Mouse (Mus musculus) forebrain, embryonic 15.5 days (tissue): ENCODE data around the gene Gpank1. TPM values are rescaled to one million over a fixed set of nuclear protein-coding genes. Genes with fewer than 3 reads are reported as not detected.

Experiments
- ATAC-seq: fragments of 200-750 bp; cut with Nextera tagmentation; replicated peaks from 2 replicates; pipeline ENCODE4 v1.8.0; 2017; ENCODE audit warnings: mild to moderate bottlenecking, moderate TSS enrichment, moderate library complexity
- H3K27ac ChIP-seq: fragments of 300-500 bp; sonication (generic); replicated peaks from 2 replicates; pipeline ENCODE4 v1.5.1; 2015; ENCODE audit warnings: mild to moderate bottlenecking, inconsistent platforms
- H3K27me3 ChIP-seq: fragments of 300-500 bp; sonication (generic); 2 replicates; pipeline ENCODE4 v1.6.1; 2015; ENCODE audit warnings: inconsistent platforms
- H3K36me3 ChIP-seq: fragments of 300-500 bp; sonication (generic); 2 replicates; pipeline ENCODE4 v1.6.1; 2015; ENCODE audit warnings: mild to moderate bottlenecking, inconsistent platforms
- H3K4me1 ChIP-seq: fragments of 300-500 bp; sonication (generic); 2 replicates; pipeline ENCODE4 v1.6.1; 2015; ENCODE audit warnings: inconsistent platforms
- H3K4me2 ChIP-seq: fragments of 300-500 bp; sonication (generic); replicated peaks from 2 replicates; pipeline ENCODE4 v1.6.1; 2015; ENCODE audit warnings: mild to moderate bottlenecking, inconsistent platforms
- H3K4me3 ChIP-seq: fragments of 300-500 bp; sonication (generic); 2 replicates; pipeline ENCODE4 v1.5.1; 2015; ENCODE audit warnings: mild to moderate bottlenecking, inconsistent platforms
- H3K9ac ChIP-seq: fragments of 300-500 bp; sonication (generic); replicated peaks from 2 replicates; pipeline ENCODE4 v1.6.1; 2015; ENCODE audit warnings: mild to moderate bottlenecking, inconsistent platforms
- H3K9me3 ChIP-seq: fragments of 300-500 bp; sonication (generic); 2 replicates; pipeline ENCODE4 v1.6.1; 2016; ENCODE audit warnings: inconsistent platforms
- WGBS: fragments of 180-500 bp; shearing (Covaris S2); methylation state at CpG from one replicate; pipeline ENCODE4 v1.1.7; 2015; ENCODE audit warnings: mixed read lengths; 5-methylcytosine and 5-hydroxymethylcytosine counted together
- polyA plus RNA-seq: library from polyadenylated mRNA; unstranded; fragments of >200 nt; fragmentation: Nextera tagmentation; extraction: Ambion mirVana; gene quantifications from 2 replicates; pipeline ENCODE4 v1.2.1, GENCODE M21; 2015

Gpank1 gene
- polyA plus RNA-seq, 1 experiment from 2014 or later = 29.3 TPM

GRCm38 (mm10) chr17:35139269-35139668, 18.0 kb downstream of the Gpank1 start:
- ATAC-seq = no peak
- peaks cover 61% of the 10 kb centered on the region for H3K36me3 ChIP-seq
- 92% methylated on average over 3 of the region's 3 CpGs for WGBS
- H3K4me2 ChIP-seq = no peak overlapping the region
- no peaks in the 10 kb centered on the region for H3K9me3 ChIP-seq
- H3K27ac ChIP-seq = no peak overlapping the region
- H3K27me3 ChIP-seq = no peaks in the 10 kb centered on the region
- no peak overlapping the region for H3K4me3 ChIP-seq
- no peak overlapping the region for H3K9ac ChIP-seq
- H3K4me1 ChIP-seq = peaks cover 28% of the 10 kb centered on the region

- Histone ChIP-seq H3K4me2 (no peak overlapping the region), H3K9me3 (no peaks in the 10 kb centered on the region), H3K4me1 (peaks cover 26% of the 10 kb centered on the region), H3K4me3 (no peak overlapping the region), H3K9ac (no peak overlapping the region), H3K27me3 (no peaks in the 10 kb centered on the region), H3K36me3 (peaks cover 74% of the 10 kb centered on the region), H3K27ac (no peak overlapping the region)
- no peak for ATAC-seq
- WGBS = 80% methylated on average over 16 of the region's 16 CpGs
Observed at GRCm38 (mm10) chr17:35140490-35140996, 19.3 kb downstream of the Gpank1 start.

- H3K9ac ChIP-seq = no peak overlapping the region
- H3K4me1 ChIP-seq = peaks cover 17% of the 10 kb centered on the region
- no peak for ATAC-seq
- no peaks in the 10 kb centered on the region for H3K27me3 ChIP-seq
- no peaks in the 10 kb centered on the region for H3K9me3 ChIP-seq
- peaks cover 88% of the 10 kb centered on the region for H3K36me3 ChIP-seq
- no peak overlapping the region for H3K4me3 ChIP-seq
- H3K4me2 ChIP-seq = no peak overlapping the region
- H3K27ac ChIP-seq = no peak overlapping the region
- 90% methylated on average over 6 of the region's 6 CpGs for WGBS
Observed at GRCm38 (mm10) chr17:35141971-35142370, 20.7 kb downstream of the Gpank1 start.

- 85% methylated on average over 5 of the region's 5 CpGs for WGBS
- no peaks in the 10 kb centered on the region for H3K27me3 ChIP-seq
- ATAC-seq = no peak
- no peak overlapping the region for H3K27ac ChIP-seq
- H3K4me2 ChIP-seq = no peak overlapping the region
- no peak overlapping the region for H3K9ac ChIP-seq
- H3K36me3 ChIP-seq = peaks cover 96% of the 10 kb centered on the region
- H3K4me1 ChIP-seq = no peaks in the 10 kb centered on the region
- no peaks in the 10 kb centered on the region for H3K9me3 ChIP-seq
- no peak overlapping the region for H3K4me3 ChIP-seq
Observed at GRCm38 (mm10) chr17:35146139-35146538, 24.9 kb downstream of the Gpank1 start.

GRCm38 (mm10) chr17:35147348-35147747, 26.1 kb downstream of the Gpank1 start:
- 63% methylated on average over 3 of the region's 3 CpGs for WGBS
- Histone ChIP-seq H3K27me3 (no peaks in the 10 kb centered on the region), H3K27ac (peak overlapping the region; percentile 0; the same call in 1 of the 2 replicates), H3K4me2 (no peak overlapping the region), H3K9ac (no peak overlapping the region), H3K36me3 (peaks cover 96% of the 10 kb centered on the region), H3K9me3 (no peaks in the 10 kb centered on the region), H3K4me3 (no peak overlapping the region), H3K4me1 (no peaks in the 10 kb centered on the region)
- no peak for ATAC-seq

- 60% methylated on average over 5 of the region's 5 CpGs for WGBS
- Histone ChIP-seq H3K9ac (no peak overlapping the region), H3K4me3 (no peak overlapping the region), H3K4me2 (no peak overlapping the region), H3K36me3 (peaks cover 96% of the 10 kb centered on the region), H3K27me3 (no peaks in the 10 kb centered on the region), H3K9me3 (no peaks in the 10 kb centered on the region), H3K27ac (peak overlapping the region; percentile 14; the same call in 1 of the 2 replicates), H3K4me1 (no peaks in the 10 kb centered on the region)
- ATAC-seq = no peak
Observed at GRCm38 (mm10) chr17:35147922-35148639, 26.8 kb downstream of the Gpank1 start.

- Histone ChIP-seq H3K9me3 (no peaks in the 10 kb centered on the region), H3K4me1 (no peaks in the 10 kb centered on the region), H3K36me3 (peaks cover 96% of the 10 kb centered on the region), H3K27ac (no peak overlapping the region), H3K27me3 (no peaks in the 10 kb centered on the region), H3K4me2 (no peak overlapping the region), H3K4me3 (no peak overlapping the region), H3K9ac (no peak overlapping the region)
- no peak for ATAC-seq
- WGBS = 92% methylated on average over 4 of the region's 4 CpGs
Observed at GRCm38 (mm10) chr17:35152121-35152520, 30.9 kb downstream of the Gpank1 start.

- peaks cover 97% of the 10 kb centered on the region for H3K36me3 ChIP-seq
- H3K4me1 ChIP-seq = no peaks in the 10 kb centered on the region
- WGBS = 91% methylated on average over 9 of the region's 9 CpGs
- no peak for ATAC-seq
- H3K27ac ChIP-seq = no peak overlapping the region
- H3K4me3 ChIP-seq = no peak overlapping the region
- no peaks in the 10 kb centered on the region for H3K27me3 ChIP-seq
- no peaks in the 10 kb centered on the region for H3K9me3 ChIP-seq
- no peak overlapping the region for H3K9ac ChIP-seq
- H3K4me2 ChIP-seq = no peak overlapping the region
Observed at GRCm38 (mm10) chr17:35153077-35153476, 31.8 kb downstream of the Gpank1 start.

- no peak overlapping the region for H3K4me2 ChIP-seq
- peaks cover 98% of the 10 kb centered on the region for H3K36me3 ChIP-seq
- 94% methylated on average over 4 of the region's 4 CpGs for WGBS
- no peak overlapping the region for H3K27ac ChIP-seq
- no peak overlapping the region for H3K9ac ChIP-seq
- H3K9me3 ChIP-seq = no peaks in the 10 kb centered on the region
- H3K27me3 ChIP-seq = no peaks in the 10 kb centered on the region
- no peak overlapping the region for H3K4me3 ChIP-seq
- H3K4me1 ChIP-seq = no peaks in the 10 kb centered on the region
- no peak for ATAC-seq
Observed at GRCm38 (mm10) chr17:35153931-35154330, 32.7 kb downstream of the Gpank1 start.

GRCm38 (mm10) chr17:35154616-35155015, 33.4 kb downstream of the Gpank1 start:
- H3K27ac ChIP-seq = no peak overlapping the region
- 85% methylated on average over 7 of the region's 7 CpGs for WGBS

GRCm38 (mm10) chr17:35155451-35155850, 34.2 kb downstream of the Gpank1 start:
- no peaks in the 10 kb centered on the region for H3K4me1 ChIP-seq
- no peaks in the 10 kb centered on the region for H3K9me3 ChIP-seq
- H3K27me3 ChIP-seq = no peaks in the 10 kb centered on the region
- 92% methylated on average over 12 of the region's 12 CpGs for WGBS
- no peak overlapping the region for H3K9ac ChIP-seq
- H3K36me3 ChIP-seq = peaks cover 98% of the 10 kb centered on the region
- H3K27ac ChIP-seq = no peak overlapping the region
- H3K4me2 ChIP-seq = no peak overlapping the region
- ATAC-seq = no peak
- H3K4me3 ChIP-seq = no peak overlapping the region

More at GRCm38 (mm10) chr17:35154616-35155015, 33.4 kb downstream of the Gpank1 start:
- Histone ChIP-seq H3K36me3 (peaks cover 98% of the 10 kb centered on the region), H3K9me3 (no peaks in the 10 kb centered on the region), H3K27me3 (no peaks in the 10 kb centered on the region), H3K4me2 (no peak overlapping the region), H3K9ac (no peak overlapping the region), H3K4me1 (no peaks in the 10 kb centered on the region), H3K4me3 (no peak overlapping the region)
- no peak for ATAC-seq

- Histone ChIP-seq H3K36me3 (peaks cover 100% of the 10 kb centered on the region), H3K9me3 (no peaks in the 10 kb centered on the region), H3K4me2 (no peak overlapping the region), H3K27ac (no peak overlapping the region), H3K4me1 (peaks cover 8% of the 10 kb centered on the region), H3K27me3 (no peaks in the 10 kb centered on the region), H3K4me3 (no peak overlapping the region), H3K9ac (no peak overlapping the region)
- 90% methylated on average over 33 of the region's 33 CpGs for WGBS
- no peak for ATAC-seq
Observed at GRCm38 (mm10) chr17:35156461-35157200, 35.4 kb downstream of the Gpank1 start.
